Mouse (Mus musculus) embryonic fibroblast, embryonic 13.5 days (primary cell): ENCODE results near the gene Clec2g. TPM values are rescaled to one million over a fixed set of nuclear protein-coding genes. Genes with fewer than 3 reads are reported as not detected.
A peak's percentile ranks its signal among the peaks of the same experiment; 100 is the strongest.
"Not testable (repeated sequence)": the region's sequence is repeated elsewhere in the genome, so short reads cannot be mapped to it uniquely, and the experiment has no call there.

Experiments used
- H3K27ac ChIP-seq: 2 replicates; pipeline ENCODE4 v1.5.1; 2012; ENCODE audit warnings: low read length, control low read depth, inconsistent platforms; ENCODE audit not compliant: insufficient read depth
- H3K4me1 ChIP-seq: 2 replicates; pipeline ENCODE4 v1.6.1; 2011; ENCODE audit warnings: low read length; ENCODE audit not compliant: control insufficient read depth, insufficient read depth
- H3K4me3 ChIP-seq: 2 replicates; pipeline ENCODE4 v1.5.1; 2011; ENCODE audit warnings: mild to moderate bottlenecking, control low read depth, low read length; ENCODE audit not compliant: insufficient read depth
- CTCF ChIP-seq: IDR thresholded peaks from 2 replicates; pipeline ENCODE4 v1.5.1; 2011; ENCODE audit warnings: mild to moderate bottlenecking, control low read depth, low read length, moderate library complexity, borderline replicate concordance; ENCODE audit not compliant: insufficient read depth
- POLR2A ChIP-seq: IDR thresholded peaks from 2 replicates; pipeline ENCODE4 v1.6.1; 2011; ENCODE audit warnings: low read depth, mild to moderate bottlenecking, control low read depth, low read length, moderate library complexity
- polyA plus RNA-seq: library from polyadenylated mRNA; stranded (reverse); fragments of >200 nt; gene quantifications from 2 replicates; pipeline ENCODE4 v1.2.4, GENCODE M21; 2011; ENCODE audit warnings: low read depth; ENCODE audit not compliant: missing spikeins, insufficient read length

Gene Clec2g
- polyA plus RNA-seq, 1 experiment = not detected

- H3K4me1 ChIP-seq = no peaks in the 10 kb centered on the region
- no peak overlapping the region for H3K27ac ChIP-seq
- TF ChIP-seq POLR2A (no peak), CTCF (no peak)
- H3K4me3 ChIP-seq = no peak overlapping the region
Measured at GRCm38 (mm10) chr6:128941646-128942421, 7.7 kb downstream of the Clec2g start.

GRCm38 (mm10) chr6:128945564-128945963 is 11.4 kb downstream of the Clec2g start:
- Histone ChIP-seq H3K27ac (no peak overlapping the region), H3K4me1 (no peaks in the 10 kb centered on the region), H3K4me3 (no peak overlapping the region)
- no peak for TF ChIP-seq CTCF
- TF ChIP-seq POLR2A = no peak

- Histone ChIP-seq H3K4me3 (no peak overlapping the region), H3K4me1 (no peaks in the 10 kb centered on the region), H3K27ac (no peak overlapping the region)
- TF ChIP-seq CTCF (no peak), POLR2A (no peak)
Measured at GRCm38 (mm10) chr6:128961110-128961509, 26.9 kb downstream of the Clec2g start.

- H3K4me1 ChIP-seq, H3K27ac ChIP-seq: not testable (repeated sequence)
Measured at GRCm38 (mm10) chr6:128962108-128962507, 27.9 kb downstream of the Clec2g start.

GRCm38 (mm10) chr6:128964519-128964918 is 30.3 kb downstream of the Clec2g start:
- H3K4me1 ChIP-seq = no peaks in the 10 kb centered on the region
- H3K27ac ChIP-seq = no peak overlapping the region
- no peak overlapping the region for H3K4me3 ChIP-seq
- TF ChIP-seq CTCF (no peak), POLR2A (no peak)

More at GRCm38 (mm10) chr6:128962108-128962507, 27.9 kb downstream of the Clec2g start:
- H3K4me3 ChIP-seq = not testable (repeated sequence)

- Histone ChIP-seq H3K27ac (no peak overlapping the region), H3K4me1 (no peaks in the 10 kb centered on the region), H3K4me3 (no peak overlapping the region)
- TF ChIP-seq CTCF (no peak), POLR2A (no peak)
Measured at GRCm38 (mm10) chr6:128968463-128968862, 34.3 kb downstream of the Clec2g start.

- Histone ChIP-seq H3K27ac (peak overlapping the region; percentile 39; the same call in 1 of the 2 replicates), H3K4me3 (no peak overlapping the region), H3K4me1 (no peaks in the 10 kb centered on the region)
- TF ChIP-seq CTCF = no peak
- TF ChIP-seq POLR2A = no peak
Measured at GRCm38 (mm10) chr6:128969741-128970140, 35.6 kb downstream of the Clec2g start.

- H3K4me3 ChIP-seq, H3K4me1 ChIP-seq: not testable (repeated sequence)
- H3K27ac ChIP-seq = peak overlapping the region; percentile 52; the same call in 1 of the 2 replicates
Measured at GRCm38 (mm10) chr6:128970508-128971393, 36.6 kb downstream of the Clec2g start.

GRCm38 (mm10) chr6:128971394-128972039 is 37.3 kb downstream of the Clec2g start:
- H3K27ac ChIP-seq = no peak overlapping the region
- TF ChIP-seq CTCF (no peak), POLR2A (no peak)
- H3K4me1 ChIP-seq = no peaks in the 10 kb centered on the region
- H3K4me3 ChIP-seq = no peak overlapping the region

GRCm38 (mm10) chr6:128972156-128972555 is 38.0 kb downstream of the Clec2g start:
- TF ChIP-seq CTCF = no peak
- TF ChIP-seq POLR2A = no peak
- no peaks in the 10 kb centered on the region for H3K4me1 ChIP-seq
- H3K4me3 ChIP-seq = no peak overlapping the region
- no peak overlapping the region for H3K27ac ChIP-seq
